Mouse (Mus musculus) layer of hippocampus, adult 2 months (tissue): ENCODE measurements around the gene Cebpz. TPM values are rescaled to one million over a fixed set of nuclear protein-coding genes. Genes with fewer than 3 reads are reported as not detected.

Experiments used
- DNase-seq, 2 experiments: peaks; one replicate each; pipeline ENCODE4 v3.0.0; 2022; ENCODE audit warnings: low spot score in 2 of 2
- H3K27ac ChIP-seq: fragments of 200-600 bp; 2 replicates; pipeline ENCODE4 v1.8.1; 2022
- H3K4me3 ChIP-seq: fragments of 200-600 bp; 2 replicates; pipeline ENCODE4 v1.8.1; 2022; ENCODE audit warnings: mild to moderate bottlenecking
- CTCF ChIP-seq: fragments of 200-600 bp; conservative IDR thresholded peaks from 2 replicates; pipeline ENCODE4 v1.8.1; 2022; ENCODE audit warnings: antibody characterized with exemption, mild to moderate bottlenecking, moderate library complexity
- total RNA-seq, 2 experiments: library from RNA; stranded (reverse); gene quantifications; 2 replicates each; pipeline ENCODE4 v1.2.3; 2021

The Cebpz gene
- total RNA-seq, 2 experiments from 2014 or later = 36.2 to 36.9 TPM

GRCm38 (mm10) chr17:78888554-78888953 is 48.3 kb downstream of the Cebpz start:
- H3K27ac ChIP-seq = no peak overlapping the region
- no peak for TF ChIP-seq CTCF

GRCm38 (mm10) chr17:78885286-78886065 is 51.4 kb downstream of the Cebpz start:
- no peak overlapping the region for H3K27ac ChIP-seq
- DNase-seq = no peak
- H3K4me3 ChIP-seq = no peak overlapping the region
- no peak for TF ChIP-seq CTCF

More at GRCm38 (mm10) chr17:78888554-78888953, 48.3 kb downstream of the Cebpz start:
- no peak overlapping the region for H3K4me3 ChIP-seq
- no peak for DNase-seq

- Histone ChIP-seq H3K27ac (no peak overlapping the region), H3K4me3 (no peak overlapping the region)
- no peak for TF ChIP-seq CTCF
- no peak for DNase-seq
These were observed 53.6 kb downstream of the Cebpz start for GRCm38 (mm10) chr17:78883291-78883690.

GRCm38 (mm10) chr17:78882401-78883112 is 54.3 kb downstream of the Cebpz start, which contains the start of gene Eif2ak2:
Eif2ak2 (minus strand) TSS chr17:78882573.
- H3K27ac ChIP-seq = peak within 1 kb of the TSS; percentile 64
- peak; percentile 28 to 42 for DNase-seq
- peak within 1 kb of the TSS; percentile 71 for H3K4me3 ChIP-seq
- no peak for TF ChIP-seq CTCF

GRCm38 (mm10) chr17:78881878-78882304 is 55.0 kb downstream of the Cebpz start:
- DNase-seq = no peak
- H3K4me3 ChIP-seq = peak overlapping the region; percentile 71
- peak overlapping the region; percentile 64 for H3K27ac ChIP-seq
- no peak for TF ChIP-seq CTCF

- H3K27ac ChIP-seq = no peak overlapping the region
- TF ChIP-seq CTCF = no peak
- no peak for DNase-seq
- no peak overlapping the region for H3K4me3 ChIP-seq
These were observed 63.0 kb downstream of the Cebpz start for GRCm38 (mm10) chr17:78873886-78874285.

Other genes with a start within 250 kb of the Cebpz start
- gene Strn, start 199.9 kb downstream of the Cebpz start, total RNA-seq = 10 to 100 TPM; 57.6 to 59.9 TPM
- 10 to 100 TPM; 49.6 to 55.1 TPM for gene Heatr5b, start 101.7 kb downstream of the Cebpz start, total RNA-seq
- 10 to 100 TPM; 32.4 to 37.9 TPM for gene Gpatch11, start 101.5 kb downstream of the Cebpz start, total RNA-seq
- 1 to 10 TPM; 5.4 to 6.2 TPM for gene Eif2ak2, start 54.5 kb downstream of the Cebpz start, total RNA-seq
- not detected for gene Sult6b1, start 30.1 kb downstream of the Cebpz start, total RNA-seq
- 10 to 100 TPM; 27.2 to 33.5 TPM for gene Cebpzos, start 20.6 kb downstream of the Cebpz start, total RNA-seq
- 10 to 100 TPM; 53.9 to 55.4 TPM for gene Ndufaf7, start 70 bp upstream of the Cebpz start, total RNA-seq
- gene Prkd3, start 83.8 kb upstream of the Cebpz start, total RNA-seq = 10 to 100 TPM; 12.5 to 14.3 TPM
- gene Qpct, start 114.8 kb upstream of the Cebpz start, total RNA-seq = 10 to 100 TPM; 12.2 to 12.8 TPM